In genomic region chr2:29706726-29707620, GRCm38 (mm10) we compare ENCODE assay signal across 17 mouse cellular contexts. TPM values are rescaled to one million over a fixed set of nuclear protein-coding genes. Genes with fewer than 3 reads are reported as not detected.
DNase-seq lines count a peak whose midpoint lies in the region; ATAC-seq and TF ChIP-seq lines count a peak whose summit lies in the region.
"Had no signal": no experiment of that assay in that cellular context is flagged by ENCODE, and none has a peak within 500 bp of the region (broad histone marks: within the 10 kb centered on the region; RNA-seq: fewer than 3 reads in every experiment).

No protein-coding gene starts in this region.

- peaks cover 81% of the 10 kb centered on the region for H3K36me3 ChIP-seq in forebrain, embryonic 14.5 days (ENCODE audit: control insufficient read depth, insufficient read depth, low read length)

- no peak for DNase-seq in layer of hippocampus, adult 2 months (ENCODE audit: low spot score in 2 of 2)
- no peak for DNase-seq in layer of hippocampus, adult 9-10 months (ENCODE audit: low spot score)
- DNase-seq in CD4-positive helper T cell, adult 2 months (ENCODE audit: low read depth, low spot score) = peak; percentile 26
- DNase-seq in brain, adult 2 months (ENCODE audit: low read depth, low spot score) = peak; percentile 83
- peak; percentile 60 to 66 for DNase-seq in cerebellum, postnatal 36 days
- no peak for DNase-seq in gastrocnemius, postnatal 36 days
- DNase-seq in forebrain, embryonic 14.5 days (ENCODE audit: low spot score) = no peak
- DNase-seq: gastrocnemius, postnatal 14 days had no signal

- no peak overlapping the region for H3K4me3 ChIP-seq in layer of hippocampus, adult 2 months
- H3K4me3 ChIP-seq in forebrain, embryonic 14.5 days (ENCODE audit: low read depth, low read length) = no peak overlapping the region
- H3K4me3 ChIP-seq: erythroblast, embryonic 14.5 days had no signal

- H3K4me2 ChIP-seq in forebrain, embryonic 14.5 days (ENCODE audit: low read length) = no peak overlapping the region
- H3K4me2 ChIP-seq: heart, embryonic 11.5 days; lung, embryonic 14.5 days had no signal

- no peaks in the 10 kb centered on the region for H3K27me3 ChIP-seq in forebrain, embryonic 14.5 days (replicated peaks; ENCODE audit: control insufficient read depth, insufficient read depth, low read length)

- intact Hi-C loops in gastrocnemius, postnatal 36 days (cut with DNase I) = no loop called here

- 95% methylated on average over 18 of the region's 18 CpGs for WGBS in forebrain, embryonic 14.5 days

- no peaks in the 10 kb centered on the region for H3K4me1 ChIP-seq in forebrain, embryonic 14.5 days (ENCODE audit: control insufficient read depth, insufficient read depth, low read length)

- H3K9me3 ChIP-seq in forebrain, embryonic 14.5 days (replicated peaks; ENCODE audit: control insufficient read depth, low read length) = no peaks in the 10 kb centered on the region

- no peak overlapping the region for H3K9ac ChIP-seq in forebrain, embryonic 14.5 days (ENCODE audit: low read length)
- H3K9ac ChIP-seq: lung, embryonic 14.5 days had no signal

- 0 out of 2 replicates have a peak overlapping the region, but pooled peaks have one; percentile 18 for H3K27ac ChIP-seq in layer of hippocampus, adult 2 months
- no peak overlapping the region for H3K27ac ChIP-seq in forebrain, embryonic 14.5 days (ENCODE audit: low read depth, low read length)

- TF ChIP-seq CTCF in layer of hippocampus, adult 2 months (conservative IDR thresholded peaks at IDR 0.05) = no peak

- no peak for ATAC-seq in forebrain, embryonic 14.5 days

RNA-seq across cellular contexts. Expression of gene Gm13420, which starts 44.5 kb away (rescaled TPM):
- under 1 TPM; 0.79 to 0.98 TPM for total RNA-seq in layer of hippocampus, adult 2 months (2021)
- total RNA-seq in gastrocnemius, postnatal 36 days (2021) = not detected
- polyA plus RNA-seq in forebrain, embryonic 14.5 days (2014; fragmentation: Nextera tagmentation; extraction: Ambion mirVana) = not detected in 2 replicates
- total RNA-seq: adrenal gland, adult 2 months; gastrocnemius, postnatal 14 days; heart, postnatal 36 days; megakaryocyte, adult 5-6 weeks had no signal
- polyA plus RNA-seq: adrenal gland, adult 2 months; erythroblast, embryonic 14.5 days; heart, embryonic 11.5 days had no signal

RNA-seq across cellular contexts. Expression of gene Gm13547, which starts 52.1 kb away (rescaled TPM):
- not detected for total RNA-seq in layer of hippocampus, adult 2 months (2021)
- total RNA-seq in gastrocnemius, postnatal 36 days (2021) = not detected
- polyA plus RNA-seq in forebrain, embryonic 14.5 days (2014; fragmentation: Nextera tagmentation; extraction: Ambion mirVana) = not detected in 2 replicates
- total RNA-seq: adrenal gland, adult 2 months; gastrocnemius, postnatal 14 days; heart, postnatal 36 days; layer of hippocampus, adult 18-20 months; left cerebral cortex, postnatal 10 days; megakaryocyte, adult 5-6 weeks had no signal
- polyA plus RNA-seq: adrenal gland, adult 2 months; erythroblast, embryonic 14.5 days; lung, embryonic 14.5 days; stomach, embryonic 16.5 days had no signal

Comparison
In these comparisons a context has a peak if more than half of its experiments do, and no peak if none do; other contexts are left out.
1. DNase-seq: peak in CD4-positive helper T cell, adult 2 months (single experiment), brain, adult 2 months (single experiment) and cerebellum, postnatal 36 days (2 of 2); none in layer of hippocampus, adult 2 months (0 of 2), layer of hippocampus, adult 9-10 months (single experiment), gastrocnemius, postnatal 36 days (0 of 2) and forebrain, embryonic 14.5 days (single experiment).